Mouse (Mus musculus) c-Kit-positive CD71-positive TER-119-positive erythroid progenitor cells, embryonic 14.5 days (primary cell): Measurements from ENCODE around the gene Nabp1.

Source experiments
- DNase-seq: peaks from one replicate; pipeline ENCODE4 v3.0.0-alpha.2; 2013; ENCODE audit warnings: low spot score

Gene Nabp1

GRCm38 (mm10) chr1:51478262-51479026 is at the start of gene Nabp1:
Gene Nabp1 (minus strand): TSS chr1:51478425.
- DNase-seq: peak; percentile 96

- no peak for DNase-seq
Measured at GRCm38 (mm10) chr1:51525563-51526265, 47.5 kb upstream of the Nabp1 start.

GRCm38 (mm10) chr1:51521651-51522050 is 43.4 kb upstream of the Nabp1 start:
- no peak for DNase-seq

- no peak for DNase-seq
Measured at GRCm38 (mm10) chr1:51520246-51520780, 42.1 kb upstream of the Nabp1 start.

- DNase-seq: no peak
Measured at GRCm38 (mm10) chr1:51519112-51519511, 40.9 kb upstream of the Nabp1 start.

GRCm38 (mm10) chr1:51515625-51516024 is 37.4 kb upstream of the Nabp1 start:
- DNase-seq: no peak

GRCm38 (mm10) chr1:51515041-51515440 is 36.8 kb upstream of the Nabp1 start:
- DNase-seq: no peak

GRCm38 (mm10) chr1:51514379-51514778 is 36.2 kb upstream of the Nabp1 start:
- DNase-seq: no peak

- DNase-seq: no peak
Measured at GRCm38 (mm10) chr1:51513059-51513713, 35.0 kb upstream of the Nabp1 start.

- DNase-seq: no peak
Measured at GRCm38 (mm10) chr1:51512326-51512725, 34.1 kb upstream of the Nabp1 start.

- DNase-seq: no peak
Measured at GRCm38 (mm10) chr1:51509776-51510175, 31.6 kb upstream of the Nabp1 start.

- peak; percentile 21 for DNase-seq
Measured at GRCm38 (mm10) chr1:51509083-51509482, 30.9 kb upstream of the Nabp1 start.

- no peak for DNase-seq
Measured at GRCm38 (mm10) chr1:51508543-51508942, 30.3 kb upstream of the Nabp1 start.

GRCm38 (mm10) chr1:51507436-51507835 is 29.2 kb upstream of the Nabp1 start:
- DNase-seq: no peak

- DNase-seq: no peak
Measured at GRCm38 (mm10) chr1:51506236-51506635, 28.0 kb upstream of the Nabp1 start.

GRCm38 (mm10) chr1:51505632-51506031 is 27.4 kb upstream of the Nabp1 start:
- no peak for DNase-seq

- no peak for DNase-seq
Measured at GRCm38 (mm10) chr1:51503055-51503454, 24.8 kb upstream of the Nabp1 start.

- DNase-seq: no peak
Measured at GRCm38 (mm10) chr1:51502353-51502752, 24.1 kb upstream of the Nabp1 start.

GRCm38 (mm10) chr1:51501251-51501650 is 23.0 kb upstream of the Nabp1 start:
- no peak for DNase-seq

- DNase-seq: no peak
Measured at GRCm38 (mm10) chr1:51498601-51499098, 20.4 kb upstream of the Nabp1 start.

- DNase-seq: no peak
Measured at GRCm38 (mm10) chr1:51496163-51496562, 17.9 kb upstream of the Nabp1 start.

- no peak for DNase-seq
Measured at GRCm38 (mm10) chr1:51493592-51494307, 15.5 kb upstream of the Nabp1 start.
